Mouse (Mus musculus) heart, embryonic 14.5 days (tissue): ENCODE measurements around the gene Mrtfb. TPM values are rescaled to one million over a fixed set of nuclear protein-coding genes. Genes with fewer than 3 reads are reported as not detected.

Source experiments
- ATAC-seq: fragments of 200-750 bp; cut with Nextera tagmentation; 2 replicates; pipeline ENCODE4 v1.8.0; 2017; ENCODE audit warnings: low read depth, moderate TSS enrichment; ENCODE audit not compliant: insufficient number of reproducible peaks, insufficient read depth, low FRiP score
- H3K27ac ChIP-seq, 2 experiments: fragments of 200-500 bp in 1 of 2; fragments of 300-500 bp in 1 of 2; sonication (generic) in 1 of 2; replicated peaks in 1 of 2; 2 replicates each; pipeline ENCODE4 v1.5.1; 2012 to 2014; ENCODE audit warnings: low read depth in 2 of 2, low read length in 2 of 2, control low read depth in 1 of 2, mild to moderate bottlenecking in 1 of 2, mixed read lengths in 1 of 2; ENCODE audit not compliant: control insufficient read depth in 1 of 2, insufficient read depth in 1 of 2
- H3K27me3 ChIP-seq: fragments of 300-500 bp; sonication (generic); 2 replicates; pipeline ENCODE4 v1.6.1; 2014; ENCODE audit warnings: mild to moderate bottlenecking, low read length, control low read depth; ENCODE audit not compliant: control insufficient read depth, insufficient read depth
- H3K36me3 ChIP-seq: fragments of 300-500 bp; sonication (generic); 2 replicates; pipeline ENCODE4 v1.6.1; 2014; ENCODE audit warnings: mild to moderate bottlenecking, control low read depth, low read length, mixed read lengths; ENCODE audit not compliant: control insufficient read depth, insufficient read depth
- H3K4me1 ChIP-seq, 2 experiments: fragments of 200-500 bp in 1 of 2; fragments of 300-500 bp in 1 of 2; sonication (generic) in 1 of 2; 2 replicates each; pipeline ENCODE4 v1.6.1; 2012 to 2014; ENCODE audit warnings: low read length in 2 of 2, control low read depth in 1 of 2, mixed read lengths in 1 of 2; ENCODE audit not compliant: control insufficient read depth in 2 of 2, insufficient read depth in 2 of 2
- H3K4me2 ChIP-seq: fragments of 300-500 bp; sonication (generic); 2 replicates; pipeline ENCODE4 v1.6.1; 2014; ENCODE audit warnings: mild to moderate bottlenecking, low read length
- H3K4me3 ChIP-seq, 2 experiments: fragments of 200-500 bp in 1 of 2; fragments of 300-500 bp in 1 of 2; sonication (generic) in 1 of 2; 2 replicates each; pipeline ENCODE4 v1.5.1; 2012 to 2014; ENCODE audit warnings: low read length in 2 of 2, mild to moderate bottlenecking in 2 of 2, control low read depth in 1 of 2, low read depth in 1 of 2, moderate library complexity in 1 of 2; ENCODE audit not compliant: control insufficient read depth in 1 of 2, insufficient read depth in 1 of 2
- H3K9ac ChIP-seq: fragments of 300-500 bp; sonication (generic); 2 replicates; pipeline ENCODE4 v1.6.1; 2014; ENCODE audit warnings: mild to moderate bottlenecking, low read length
- H3K9me3 ChIP-seq: fragments of 300-500 bp; sonication (generic); 2 replicates; pipeline ENCODE4 v1.6.1; 2016; ENCODE audit warnings: low read length, control low read depth; ENCODE audit not compliant: control insufficient read depth
- WGBS: fragments of 180-500 bp; shearing (Covaris S2); extraction: QIAGEN DNeasy Blood & Tissue Kit; methylation state at CpG from one replicate; pipeline ENCODE4 v1.1.7; 2014; 5-methylcytosine and 5-hydroxymethylcytosine counted together
- polyA plus RNA-seq: library from polyadenylated mRNA; unstranded; fragments of >200 nt; fragmentation: Nextera tagmentation; extraction: Ambion mirVana; gene quantifications from 2 replicates; pipeline ENCODE4 v1.2.1, GENCODE M21; 2014

Mrtfb gene
- polyA plus RNA-seq, 1 experiment from 2014 or later = 20.9 TPM

DNA sequence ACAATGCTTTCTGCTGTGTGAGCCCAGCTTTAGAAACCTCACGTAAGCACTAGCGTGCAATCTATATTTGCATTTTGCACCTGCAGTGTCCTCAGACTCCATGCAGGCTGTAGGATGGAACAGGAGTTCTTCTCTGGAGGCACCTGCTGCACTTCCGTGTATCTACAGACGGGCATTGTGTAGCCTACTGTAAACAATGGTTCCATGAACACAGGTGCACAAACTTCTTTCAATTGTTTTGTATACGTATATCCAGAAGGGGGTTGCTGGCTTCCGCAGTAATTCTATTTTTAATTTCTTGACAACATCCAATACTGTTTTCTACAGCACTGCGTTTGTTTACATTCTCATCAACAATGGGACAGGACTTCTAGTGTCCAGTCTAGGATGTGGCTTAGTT is 24.2 kb upstream of the Mrtfb start:
- no peak overlapping the region for H3K4me3 ChIP-seq
- H3K9ac ChIP-seq = no peak overlapping the region
- peaks cover 4 to 7% of the 10 kb centered on the region in 2 experiments; a peak in 1 of 4 replicates for H3K4me1 ChIP-seq
- 83% methylated on average over 7 of the region's 7 CpGs for WGBS
- H3K27ac ChIP-seq = peak overlapping the region in 1 of 2 experiments; percentile 39; a peak in 2 of 4 replicates
- no peak for ATAC-seq
- H3K4me2 ChIP-seq = no peak overlapping the region
- no peaks in the 10 kb centered on the region for H3K9me3 ChIP-seq
- H3K27me3 ChIP-seq = no peaks in the 10 kb centered on the region
- H3K36me3 ChIP-seq = no peaks in the 10 kb centered on the region

DNA sequence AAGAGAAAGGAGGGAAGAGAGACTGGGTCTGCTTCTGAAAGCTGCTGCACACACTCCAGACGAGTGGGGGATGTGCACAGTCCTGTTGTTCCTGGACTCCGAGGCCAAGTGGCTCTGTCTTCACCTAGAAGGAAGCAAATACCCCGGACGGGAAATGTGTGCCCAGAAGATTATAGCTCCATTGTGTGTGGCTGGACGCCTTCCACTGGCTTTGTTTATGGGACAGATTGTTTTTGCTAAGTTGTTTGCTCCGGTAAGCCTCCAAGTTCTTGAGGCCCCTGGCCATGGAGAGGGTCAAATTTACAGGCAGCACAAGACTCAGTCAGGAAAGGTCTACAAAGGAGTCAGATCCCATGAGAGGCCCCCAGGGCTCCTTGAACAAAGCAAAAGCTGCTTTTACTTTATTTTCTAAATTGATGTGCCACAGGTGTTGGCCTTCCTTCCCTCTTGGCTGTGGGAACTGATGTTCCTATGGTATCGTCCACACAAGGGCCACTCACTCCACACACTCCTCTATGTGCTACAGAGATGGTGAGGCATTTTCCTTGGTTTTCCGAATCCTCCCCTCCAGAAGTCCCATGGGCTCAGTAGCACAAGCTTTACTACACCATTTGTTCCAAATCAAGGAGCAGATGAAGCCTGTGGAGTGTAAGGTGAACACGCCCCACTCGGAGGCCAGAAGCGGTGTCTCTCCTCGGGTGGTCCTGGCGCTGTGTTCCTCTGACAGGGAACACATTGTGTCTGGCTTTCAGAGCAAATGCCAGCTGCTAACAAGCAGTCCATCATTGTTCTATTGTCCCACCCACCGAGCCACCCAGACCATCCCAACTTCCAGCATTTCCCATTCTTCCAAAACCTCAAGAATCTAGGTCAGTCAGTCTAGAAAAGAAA is 23.1 kb upstream of the Mrtfb start:
- WGBS = 42% methylated on average over 14 of the region's 14 CpGs
- peak; percentile 83 for ATAC-seq
- H3K4me3 ChIP-seq = no peak overlapping the region
- H3K4me1 ChIP-seq = peaks cover 4 to 7% of the 10 kb centered on the region in 2 experiments; a peak in 1 of 4 replicates
- H3K27ac ChIP-seq = peak overlapping the region; percentile 39 to 64
- H3K4me2 ChIP-seq = no peak overlapping the region
- no peak overlapping the region for H3K9ac ChIP-seq
- H3K36me3 ChIP-seq = no peaks in the 10 kb centered on the region
- no peaks in the 10 kb centered on the region for H3K27me3 ChIP-seq
- H3K9me3 ChIP-seq = no peaks in the 10 kb centered on the region

DNA sequence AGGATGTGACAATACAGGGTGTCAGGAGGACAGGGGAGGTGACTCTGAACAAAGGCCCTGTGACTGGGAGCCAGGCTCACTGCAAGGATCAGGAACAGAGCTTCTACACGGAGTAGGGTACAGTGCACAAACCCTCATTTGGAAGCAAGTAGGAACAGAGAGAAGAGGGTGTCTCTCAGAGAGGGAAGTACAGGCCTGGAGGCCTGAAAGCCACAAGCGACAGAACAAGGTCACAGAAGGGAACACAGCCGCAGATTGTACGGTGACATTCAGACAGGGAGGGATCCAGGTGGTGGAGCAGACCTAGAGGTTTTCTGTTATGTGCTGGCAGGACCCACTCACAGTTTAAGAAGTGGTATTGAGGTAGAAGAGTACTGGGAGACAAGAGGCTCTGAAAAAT is 17.2 kb upstream of the Mrtfb start:
- no peaks in the 10 kb centered on the region for H3K4me1 ChIP-seq
- no peak overlapping the region for H3K4me2 ChIP-seq
- no peaks in the 10 kb centered on the region for H3K36me3 ChIP-seq
- no peak overlapping the region for H3K9ac ChIP-seq
- H3K9me3 ChIP-seq = no peaks in the 10 kb centered on the region
- 72% methylated on average over 4 of the region's 4 CpGs for WGBS
- H3K4me3 ChIP-seq = no peak overlapping the region
- no peak overlapping the region for H3K27ac ChIP-seq
- no peak for ATAC-seq
- no peaks in the 10 kb centered on the region for H3K27me3 ChIP-seq

DNA sequence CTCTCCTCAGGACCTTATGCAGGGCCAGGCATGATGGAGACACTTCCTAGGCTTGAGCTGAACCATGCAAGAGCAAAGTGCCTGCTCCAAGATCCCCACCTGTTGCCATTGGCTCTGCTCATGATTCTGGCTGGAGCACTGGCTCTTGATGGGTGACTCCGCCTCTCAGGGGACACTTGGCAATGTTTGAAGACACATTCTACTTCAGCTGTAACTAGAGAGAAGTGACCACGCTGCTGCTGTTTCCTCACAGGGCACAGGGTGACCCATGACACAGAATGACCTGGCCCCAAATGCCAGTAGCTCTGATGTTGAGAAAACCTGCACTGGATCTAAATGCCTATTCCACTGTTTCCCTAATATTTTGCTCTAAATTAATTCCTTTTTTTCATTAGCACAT is 16.7 kb upstream of the Mrtfb start:
- H3K9me3 ChIP-seq = no peaks in the 10 kb centered on the region
- H3K4me3 ChIP-seq = no peak overlapping the region
- WGBS = 56% methylated on average over 2 of the region's 2 CpGs
- H3K36me3 ChIP-seq = no peaks in the 10 kb centered on the region
- no peaks in the 10 kb centered on the region for H3K27me3 ChIP-seq
- H3K4me1 ChIP-seq = no peaks in the 10 kb centered on the region
- H3K9ac ChIP-seq = no peak overlapping the region
- H3K27ac ChIP-seq = no peak overlapping the region
- no peak overlapping the region for H3K4me2 ChIP-seq
- no peak for ATAC-seq

DNA sequence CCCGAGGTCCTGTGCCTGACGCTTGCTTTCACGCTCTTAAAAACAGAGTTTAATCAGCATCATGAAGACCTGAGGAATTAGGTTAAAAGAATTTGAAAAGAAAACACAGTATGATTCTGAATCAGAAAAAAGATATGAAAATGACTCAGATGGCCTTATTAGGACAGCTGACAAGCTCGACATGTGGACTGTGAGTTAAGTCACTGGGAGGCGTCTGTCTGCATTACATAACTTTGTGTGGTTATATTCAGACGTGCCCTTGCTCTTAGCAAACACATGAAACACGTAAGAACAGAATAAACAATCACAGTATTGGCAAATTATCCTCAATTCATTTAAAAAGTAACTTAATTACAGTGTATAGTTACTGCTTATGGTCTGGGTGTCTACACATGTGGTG is 16.0 kb upstream of the Mrtfb start:
- no peak overlapping the region for H3K4me3 ChIP-seq
- no peak overlapping the region for H3K9ac ChIP-seq
- WGBS = 62% methylated on average over 7 of the region's 7 CpGs
- H3K27me3 ChIP-seq = no peaks in the 10 kb centered on the region
- H3K4me1 ChIP-seq = no peaks in the 10 kb centered on the region
- no peak overlapping the region for H3K4me2 ChIP-seq
- ATAC-seq = no peak
- H3K9me3 ChIP-seq = no peaks in the 10 kb centered on the region
- H3K36me3 ChIP-seq = no peaks in the 10 kb centered on the region
- H3K27ac ChIP-seq = no peak overlapping the region

DNA sequence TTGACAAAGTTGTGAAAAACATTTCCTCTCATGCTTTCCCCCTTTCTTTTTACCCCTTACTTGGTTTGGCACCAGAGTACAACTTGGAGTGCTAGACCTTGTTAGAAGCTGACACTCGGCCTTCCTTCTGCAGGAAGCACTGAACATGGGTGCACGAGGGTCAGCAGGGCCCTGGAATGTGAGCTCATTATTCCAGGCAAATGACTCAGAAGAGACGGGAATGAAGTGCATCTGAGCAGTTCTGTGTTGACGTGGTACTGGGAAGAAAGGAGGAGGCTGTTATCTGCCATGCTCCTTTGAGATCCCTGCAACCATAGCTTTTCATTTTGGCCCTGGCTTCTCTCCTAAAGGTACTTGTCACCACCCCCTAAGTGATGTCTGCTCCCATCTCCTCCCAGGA is 10.6 kb upstream of the Mrtfb start:
- H3K36me3 ChIP-seq = no peaks in the 10 kb centered on the region
- H3K4me1 ChIP-seq = peaks cover 0 to 3% of the 10 kb centered on the region in 2 experiments; a peak in 1 of 4 replicates
- no peak overlapping the region for H3K27ac ChIP-seq
- WGBS = 13% methylated on average over 4 of the region's 4 CpGs
- no peak overlapping the region for H3K4me3 ChIP-seq
- no peak overlapping the region for H3K4me2 ChIP-seq
- H3K27me3 ChIP-seq = no peaks in the 10 kb centered on the region
- no peak for ATAC-seq
- H3K9me3 ChIP-seq = no peaks in the 10 kb centered on the region
- H3K9ac ChIP-seq = no peak overlapping the region

DNA sequence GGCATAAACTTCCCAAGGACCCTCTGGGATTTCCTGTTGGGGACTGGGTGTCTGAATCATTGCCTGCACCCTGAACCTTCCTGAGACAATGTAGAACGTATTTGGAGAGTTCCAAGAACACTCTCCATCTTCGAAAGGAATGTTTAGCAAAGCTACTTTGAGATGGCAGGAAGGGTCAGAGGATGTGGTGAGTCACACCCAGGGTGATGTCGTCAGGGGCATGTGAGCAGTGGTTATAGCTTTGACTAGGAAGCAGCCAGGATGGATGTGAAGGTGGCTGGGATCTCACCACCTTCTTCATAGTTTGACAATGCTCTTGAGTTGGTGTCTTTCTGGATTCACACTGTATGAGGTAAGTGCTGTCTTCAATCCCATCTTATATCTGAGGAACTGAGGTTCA is 9.4 kb upstream of the Mrtfb start:
- Histone ChIP-seq H3K4me3 (no peak overlapping the region), H3K4me2 (no peak overlapping the region), H3K4me1 (peaks cover 0 to 3% of the 10 kb centered on the region in 2 experiments; a peak in 1 of 4 replicates), H3K9ac (no peak overlapping the region), H3K27me3 (no peaks in the 10 kb centered on the region), H3K9me3 (no peaks in the 10 kb centered on the region), H3K27ac (no peak overlapping the region), H3K36me3 (no peaks in the 10 kb centered on the region)
- no peak for ATAC-seq
- 60% methylated on average over 3 of the region's 3 CpGs for WGBS
